Mouse (Mus musculus) CD8-positive naive resting alpha-beta T cell, adult 2 months (primary cell): ENCODE data around the gene Gm49358.

Source experiments
- DNase-seq, 2 experiments: peaks; one replicate each; pipeline ENCODE4 v3.0.0; 2022; ENCODE audit warnings: low read depth in 2 of 2, low spot score in 2 of 2

Gm49358 gene

DNA sequence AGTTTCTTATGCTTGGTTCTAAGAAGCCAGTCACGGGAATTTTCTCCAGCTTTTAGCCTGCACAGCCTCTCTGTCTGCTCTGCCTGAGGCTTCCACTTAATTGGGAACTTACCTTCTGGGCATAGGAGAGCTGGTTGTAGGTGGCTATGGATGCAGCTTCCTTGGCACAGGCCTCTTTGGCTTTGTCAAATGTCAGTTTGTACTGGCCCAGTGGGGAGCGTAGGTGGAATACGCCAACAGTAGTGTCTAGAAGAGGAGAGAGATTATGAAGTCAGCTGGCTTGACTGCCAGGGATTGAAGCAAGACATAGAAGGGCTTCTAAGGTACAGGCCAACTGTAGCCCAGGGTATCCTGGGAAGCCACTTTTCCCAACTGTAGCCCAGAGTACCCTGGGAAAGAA, 89.7 kb downstream of the Gm49358 start:
- DNase-seq: no peak

DNA sequence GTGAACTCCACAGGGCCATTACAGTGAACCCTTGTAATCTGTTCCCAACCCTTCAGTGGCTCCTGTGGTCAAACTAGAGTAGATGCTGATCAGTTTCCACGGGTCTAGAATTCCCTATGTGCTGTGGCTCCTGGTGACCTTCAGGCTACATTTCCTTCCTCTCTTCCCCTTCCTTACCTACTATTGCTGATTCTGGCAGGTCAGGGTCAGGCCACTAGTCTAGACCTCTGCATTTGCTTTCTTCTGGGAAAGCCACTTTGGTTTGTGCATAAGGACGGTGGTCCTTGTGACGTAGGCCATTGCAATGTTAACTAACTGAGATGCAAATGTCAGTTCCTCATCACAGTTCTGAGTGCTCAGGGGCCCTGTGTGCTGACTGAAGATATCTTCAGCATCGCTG, 96.6 kb downstream of the Gm49358 start:
- no peak for DNase-seq

- DNase-seq: no peak
Measured at GRCm38 (mm10) chr10:86862496-86862895, 98.7 kb downstream of the Gm49358 start.

DNA sequence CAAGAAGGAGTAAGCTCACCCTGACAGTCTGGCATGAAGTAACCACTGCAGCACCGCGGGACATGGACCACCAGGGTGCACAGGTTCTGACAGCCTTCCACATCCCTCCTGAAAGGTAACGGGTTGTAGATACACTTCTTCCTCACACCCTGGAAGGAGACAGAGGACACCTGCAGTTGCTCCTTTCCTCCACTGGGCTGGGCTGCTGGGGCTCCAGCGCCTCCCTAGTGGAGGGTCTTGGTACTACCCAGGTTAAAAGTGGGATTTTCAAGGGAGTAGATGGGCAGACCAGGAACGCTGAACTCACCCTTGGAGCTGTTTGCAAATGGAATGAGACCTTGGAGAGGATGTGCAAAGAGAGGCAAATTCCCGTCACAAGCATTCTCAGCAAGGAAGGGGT, 99.7 kb downstream of the Gm49358 start:
- no peak for DNase-seq

DNA sequence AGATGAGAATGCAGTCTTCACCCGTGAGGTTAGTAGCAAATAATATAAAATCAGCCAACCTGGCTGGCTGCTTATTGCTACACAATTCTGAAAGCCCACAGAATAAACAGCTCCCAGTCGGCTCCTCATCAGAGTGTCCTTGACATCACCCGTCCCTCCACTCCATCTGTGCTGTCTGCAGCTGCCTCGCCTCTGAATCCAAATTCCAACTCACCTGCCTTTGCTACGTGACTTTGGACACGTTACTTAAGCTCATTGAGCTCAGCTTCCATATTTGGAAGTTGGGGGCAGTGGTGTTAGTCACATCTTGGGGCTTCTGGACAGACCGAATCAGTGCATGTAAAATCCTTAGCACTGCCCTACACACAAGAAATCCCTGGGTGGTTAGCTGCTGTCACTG, 108.3 kb downstream of the Gm49358 start:
- DNase-seq: no peak

- DNase-seq: no peak
Measured at GRCm38 (mm10) chr10:86872591-86872990, 108.8 kb downstream of the Gm49358 start.

- no peak for DNase-seq
Measured at GRCm38 (mm10) chr10:86878721-86879120, 114.9 kb downstream of the Gm49358 start.

DNA sequence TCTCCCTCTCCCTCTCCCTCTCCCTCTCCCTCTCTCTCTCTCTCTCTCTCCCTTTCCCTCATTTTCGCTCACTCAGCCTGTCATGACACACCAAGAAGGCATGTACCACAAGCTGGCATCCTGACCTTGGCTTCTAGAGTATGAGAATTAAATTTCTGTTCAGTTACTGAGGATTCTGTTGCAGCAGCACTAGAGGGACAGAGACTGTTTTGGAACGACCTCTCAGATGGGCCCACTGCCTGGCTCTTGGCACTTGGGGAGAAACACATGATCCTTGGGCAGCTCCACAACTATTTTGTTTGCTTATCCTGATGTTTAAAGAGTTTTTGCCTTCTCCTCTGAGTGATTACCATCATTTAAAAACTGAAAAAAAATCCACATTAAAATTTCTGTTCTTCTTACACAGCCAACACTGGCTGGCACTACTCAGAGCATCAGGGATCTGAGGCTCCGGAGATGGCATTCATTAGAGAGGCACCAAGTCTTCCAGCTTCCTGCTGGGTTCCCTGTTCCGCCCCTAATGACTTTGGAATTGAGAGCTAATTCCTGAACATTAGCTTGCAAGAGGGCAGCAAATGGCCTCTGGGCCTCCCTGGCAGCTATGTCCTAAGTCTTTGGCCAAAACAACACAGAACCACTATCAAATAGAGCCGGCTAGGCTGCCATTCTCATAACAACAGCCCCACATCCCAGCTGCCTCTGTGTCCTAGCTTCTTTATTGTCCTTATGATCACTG, 116.5 kb downstream of the Gm49358 start:
- no peak for DNase-seq

- no peak for DNase-seq
Measured at GRCm38 (mm10) chr10:86881448-86881847, 117.7 kb downstream of the Gm49358 start.
